Mouse (Mus musculus) ovary, adult 18-20 months (tissue): ENCODE data around the gene Aco2.

ENCODE experiments used
- DNase-seq: peaks from one replicate; pipeline ENCODE4 v3.0.0; 2022; ENCODE audit warnings: low spot score, mixed read lengths

The Aco2 gene

GRCm38 (mm10) chr15:81845724-81846123 lies 26.4 kb upstream of the Aco2 start:
- peak; percentile 37 for DNase-seq

DNA sequence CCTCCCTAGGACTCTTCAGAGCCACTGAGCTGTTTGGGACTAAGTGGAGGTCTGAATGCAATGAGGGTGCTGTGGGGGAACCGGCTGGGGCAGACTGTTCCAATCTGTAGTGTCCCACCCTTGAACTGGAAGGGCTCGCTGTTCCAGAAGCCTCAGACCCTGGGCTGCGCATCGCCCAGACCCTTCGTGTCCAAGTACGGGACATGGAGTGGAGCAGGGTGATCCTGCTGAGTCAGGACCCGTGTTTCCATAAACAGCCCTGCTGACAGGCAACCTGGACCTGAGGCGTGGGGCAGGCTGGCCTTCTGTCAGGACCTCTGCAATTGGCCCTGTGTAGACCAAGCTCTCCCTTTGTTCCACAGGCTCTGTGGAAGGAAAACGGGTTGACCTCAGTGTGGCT lies 25.4 kb upstream of the Aco2 start:
- DNase-seq = no peak

DNA sequence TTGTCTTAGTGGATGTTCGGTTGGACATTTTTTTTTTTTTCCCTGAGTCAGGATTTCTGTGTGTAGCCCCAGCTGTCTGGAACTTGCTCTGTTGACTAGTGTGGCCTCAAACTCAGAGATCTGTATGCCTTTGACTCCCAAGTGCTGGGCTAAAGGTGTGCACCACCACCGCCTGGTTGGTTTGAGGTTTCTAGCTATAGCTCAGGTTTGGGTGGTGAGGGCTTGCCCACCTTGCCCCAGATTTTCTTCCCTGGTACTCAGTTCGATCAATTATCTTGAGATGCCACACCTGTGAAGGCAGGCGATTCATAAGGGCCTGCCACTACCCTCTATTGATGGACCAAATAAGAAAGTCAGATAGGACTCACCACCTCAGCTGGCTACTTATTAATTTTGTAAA lies 24.9 kb upstream of the Aco2 start:
- DNase-seq = no peak

- no peak for DNase-seq
Observed at GRCm38 (mm10) chr15:81847861-81848260, 24.2 kb upstream of the Aco2 start.

DNA sequence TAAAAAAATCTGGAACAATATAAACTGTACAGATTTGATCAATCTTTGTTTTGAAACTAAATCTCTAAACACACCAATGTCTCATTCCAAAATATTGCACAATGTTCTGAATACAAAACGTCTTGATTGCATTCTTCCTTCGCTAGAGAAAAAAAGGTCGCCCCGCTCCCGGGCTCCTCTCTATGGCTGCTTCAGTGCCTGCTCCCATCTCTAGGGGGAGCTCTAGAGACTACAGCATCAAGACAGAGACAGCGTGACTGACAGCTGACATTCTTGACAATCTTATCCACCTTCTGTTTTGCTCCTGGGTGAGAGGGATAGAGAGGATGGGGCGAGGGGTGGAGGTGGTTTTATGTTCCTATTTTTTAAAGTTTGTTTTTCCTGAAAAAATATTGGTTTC lies 23.8 kb upstream of the Aco2 start:
- DNase-seq = no peak

- no peak for DNase-seq
Observed at GRCm38 (mm10) chr15:81849104-81849503, 23.0 kb upstream of the Aco2 start.

DNA sequence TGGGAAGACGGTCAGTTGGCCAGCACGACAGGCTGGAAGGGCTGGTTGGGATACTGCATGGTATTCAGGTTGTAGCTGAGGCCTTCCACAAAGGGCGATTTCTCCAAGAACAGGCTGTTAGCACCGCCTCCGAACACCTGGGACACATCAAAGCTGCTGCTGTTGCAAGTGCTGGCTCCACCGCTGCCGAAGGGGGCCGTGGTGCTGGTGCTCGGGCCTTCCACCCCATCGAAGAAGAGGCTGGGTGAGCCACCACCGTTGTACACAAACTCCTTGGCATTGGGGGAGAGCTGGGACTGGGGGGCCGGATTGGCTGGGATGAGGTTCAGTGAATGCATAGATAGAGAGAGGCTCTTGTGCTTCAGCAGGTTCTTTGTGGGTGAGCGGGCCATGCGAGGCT lies 21.4 kb upstream of the Aco2 start:
- DNase-seq = no peak

GRCm38 (mm10) chr15:81851375-81851774 lies 20.7 kb upstream of the Aco2 start:
- DNase-seq = no peak

DNA sequence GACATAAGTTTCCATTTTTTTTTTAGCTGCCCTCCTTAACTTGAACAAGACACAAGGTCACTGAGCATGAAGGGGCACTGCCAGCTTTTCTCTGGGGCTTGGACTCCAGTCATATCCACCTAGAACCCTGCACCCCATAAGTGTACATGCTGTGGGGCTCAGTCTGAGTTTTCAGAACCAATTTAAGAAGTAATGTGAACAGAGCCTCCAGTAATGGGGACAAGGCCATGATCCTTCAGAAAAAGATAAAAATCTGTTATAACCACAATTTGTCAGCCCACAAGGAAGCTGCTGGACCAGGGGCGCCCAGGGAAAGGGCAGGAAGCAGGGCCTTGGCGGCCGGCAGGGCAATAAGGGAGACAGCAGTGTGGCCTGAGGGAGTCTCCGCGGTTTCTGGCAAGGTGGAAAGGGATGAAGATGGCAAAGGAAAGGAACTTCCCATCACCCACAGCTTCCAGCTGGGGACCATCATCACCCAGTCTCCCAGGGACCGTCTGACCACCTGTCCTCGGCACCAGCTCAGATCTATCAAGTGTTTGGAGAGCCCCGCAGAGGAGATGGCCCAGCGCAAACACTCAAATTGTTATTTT lies 19.6 kb upstream of the Aco2 start:
- DNase-seq = no peak

GRCm38 (mm10) chr15:81853081-81853480 lies 19.0 kb upstream of the Aco2 start:
- no peak for DNase-seq

- peak; percentile 85 for DNase-seq
Observed at GRCm38 (mm10) chr15:81856030-81856790, 15.9 kb upstream of the Aco2 start.

DNA sequence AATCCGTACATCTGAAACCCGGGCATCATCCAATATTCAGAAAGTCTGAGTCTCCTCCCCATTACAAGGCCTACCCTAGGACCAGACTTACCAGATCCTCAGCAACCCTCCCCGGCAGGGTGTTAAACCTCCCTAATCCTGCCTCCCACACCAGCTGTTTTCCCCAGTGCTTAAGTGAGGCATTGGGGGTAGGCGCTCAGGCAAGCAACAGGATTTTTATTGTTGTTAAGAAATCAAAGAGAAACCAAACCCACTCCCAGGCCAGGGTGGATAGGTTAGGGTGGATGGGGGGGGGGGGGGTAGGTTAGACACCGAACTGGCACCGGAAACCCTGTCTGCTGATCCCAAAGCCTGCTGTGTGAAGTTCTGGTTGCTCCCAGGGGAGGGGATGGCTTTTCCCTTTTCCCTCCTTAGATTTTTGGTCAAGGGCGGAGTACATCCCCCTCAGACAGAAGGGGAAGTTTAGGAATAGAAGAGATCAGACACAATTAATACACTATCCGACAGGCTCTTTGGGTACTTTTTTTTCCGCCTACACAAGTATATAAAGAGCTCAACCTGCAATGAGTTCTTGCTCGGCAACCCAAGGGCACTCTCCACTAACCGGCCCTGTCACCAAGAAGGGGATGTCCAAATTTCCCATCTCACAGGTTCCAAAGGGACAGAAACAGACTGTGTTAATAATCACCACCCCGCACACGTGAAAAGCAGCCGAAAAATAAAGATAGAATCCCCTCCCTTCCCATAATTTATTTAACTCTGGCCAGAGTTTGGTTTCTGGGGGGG lies 15.0 kb upstream of the Aco2 start:
- DNase-seq = no peak

DNA sequence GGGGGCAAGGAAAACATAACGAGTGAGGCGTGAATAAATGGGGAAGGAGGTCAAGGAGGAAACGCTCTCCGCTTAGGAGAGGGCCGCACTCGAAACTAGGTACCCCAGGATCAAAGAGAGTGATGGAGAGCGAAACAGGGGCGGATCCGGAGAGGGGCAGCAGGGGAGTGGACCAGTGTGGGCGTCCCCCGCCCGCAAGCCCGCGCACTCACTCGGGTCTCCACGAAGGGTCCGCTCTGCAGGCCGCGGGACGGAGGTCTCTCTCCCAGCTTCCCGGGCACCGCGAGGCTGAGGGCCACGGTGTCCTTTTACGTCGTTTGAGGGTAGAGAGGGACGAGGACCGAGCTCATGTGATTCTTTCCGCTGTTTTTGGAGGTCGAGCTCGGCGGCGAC lies 14.4 kb upstream of the Aco2 start:
- no peak for DNase-seq

GRCm38 (mm10) chr15:81858138-81858516 lies 14.0 kb upstream of the Aco2 start:
- peak; percentile 85 for DNase-seq

GRCm38 (mm10) chr15:81858517-81859329 lies 13.4 kb upstream of the Aco2 start, which contains the start of gene Tob2:
TSS of gene Tob2 (minus strand) at chr15:81858796.
- peak; percentile 38 for DNase-seq

DNA sequence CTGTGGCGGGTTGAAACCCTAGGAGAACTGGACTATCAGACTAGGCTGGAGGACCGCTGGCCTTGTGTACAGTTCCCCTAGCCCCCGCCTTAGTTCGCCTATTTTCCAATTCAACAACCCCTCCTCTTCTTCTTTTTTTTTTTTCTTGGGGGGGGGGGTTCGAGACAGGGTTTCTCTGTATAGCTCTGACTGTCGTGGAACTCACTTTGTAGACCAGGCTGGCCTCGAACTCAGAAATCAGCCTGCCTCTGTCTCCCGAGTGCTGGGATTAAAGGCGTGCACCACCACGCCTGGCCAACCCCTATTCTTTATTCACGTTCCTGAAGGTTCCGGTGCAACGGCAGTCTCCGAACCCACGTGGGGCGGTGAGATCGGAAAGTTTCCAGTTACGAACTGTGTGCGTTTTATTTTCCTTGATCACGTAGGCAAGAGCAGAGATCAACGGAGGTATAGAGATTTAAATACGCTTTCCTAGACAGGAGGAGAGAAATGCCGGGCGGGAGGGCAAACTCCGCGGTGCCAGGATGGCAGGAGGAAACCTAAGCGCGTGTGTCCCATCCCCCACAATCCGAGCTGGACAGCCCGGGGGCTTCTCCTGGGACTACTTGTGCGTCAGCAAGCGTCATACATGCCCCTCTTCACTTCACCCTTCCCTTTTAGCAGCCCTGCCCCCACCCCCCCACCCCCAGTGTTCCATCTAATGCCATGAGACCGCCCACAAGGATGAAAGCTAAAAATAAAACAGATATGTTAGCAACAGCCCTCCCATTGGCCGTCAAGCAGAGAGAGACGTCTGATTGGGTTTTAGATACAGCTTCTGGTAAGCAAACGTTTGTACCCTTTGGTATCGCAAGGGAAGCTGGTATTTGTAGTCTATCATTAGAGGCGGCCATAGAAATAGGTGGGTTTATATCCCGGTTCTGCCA lies 12.5 kb upstream of the Aco2 start:
- peak; percentile 86 for DNase-seq

DNA sequence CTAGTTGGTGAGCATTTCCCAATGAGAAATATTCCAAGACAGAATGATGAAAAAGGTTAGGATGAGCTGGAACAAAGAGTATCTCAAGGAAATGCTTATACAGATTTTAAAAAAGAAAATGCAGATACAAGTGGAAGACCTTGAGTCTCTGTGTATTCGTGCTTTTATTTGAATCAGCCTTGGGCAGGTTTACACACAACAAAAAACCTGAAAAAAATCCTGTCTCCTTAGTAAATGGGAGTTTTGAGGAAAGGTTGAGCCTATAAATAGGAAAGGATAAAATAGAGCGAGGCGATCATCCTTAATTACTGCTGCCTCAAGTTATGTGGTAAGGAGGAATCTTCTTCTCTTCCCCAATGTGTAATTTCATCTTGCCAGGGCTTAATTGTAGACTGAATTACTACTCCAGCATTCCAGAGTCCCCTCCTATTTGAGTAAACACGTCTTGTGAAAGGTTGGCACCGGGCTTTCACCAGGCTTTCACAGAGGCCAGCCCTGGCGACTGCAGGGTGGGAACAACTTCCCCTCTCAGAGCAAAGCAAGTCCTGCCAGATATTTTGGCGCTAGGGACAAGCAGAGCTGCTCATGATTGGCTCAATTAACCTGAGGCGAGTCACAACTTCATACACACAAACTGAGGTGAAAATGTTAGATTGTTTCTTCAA lies 11.5 kb upstream of the Aco2 start:
- no peak for DNase-seq

DNA sequence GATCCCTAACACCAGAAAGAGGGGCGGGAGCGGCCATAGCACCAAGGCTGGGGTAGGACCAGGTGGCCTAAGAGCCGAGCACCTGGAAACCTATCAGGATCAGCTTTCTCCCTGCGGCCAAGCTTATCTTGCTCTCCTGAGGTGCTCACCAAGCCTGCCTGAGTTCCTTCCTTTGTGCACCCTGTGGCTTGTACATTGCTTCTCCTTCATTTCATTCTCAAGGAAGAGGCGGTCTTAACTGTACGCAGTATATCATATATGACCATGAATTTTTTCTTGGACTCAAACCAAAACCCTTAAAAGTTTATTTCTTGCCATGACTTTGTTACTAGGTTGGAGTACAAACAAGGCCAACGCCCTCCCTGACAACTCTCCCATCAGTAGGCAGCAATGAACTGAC lies 7.9 kb upstream of the Aco2 start:
- no peak for DNase-seq

GRCm38 (mm10) chr15:81869985-81870384 lies 2.1 kb upstream of the Aco2 start:
- DNase-seq = no peak

DNA sequence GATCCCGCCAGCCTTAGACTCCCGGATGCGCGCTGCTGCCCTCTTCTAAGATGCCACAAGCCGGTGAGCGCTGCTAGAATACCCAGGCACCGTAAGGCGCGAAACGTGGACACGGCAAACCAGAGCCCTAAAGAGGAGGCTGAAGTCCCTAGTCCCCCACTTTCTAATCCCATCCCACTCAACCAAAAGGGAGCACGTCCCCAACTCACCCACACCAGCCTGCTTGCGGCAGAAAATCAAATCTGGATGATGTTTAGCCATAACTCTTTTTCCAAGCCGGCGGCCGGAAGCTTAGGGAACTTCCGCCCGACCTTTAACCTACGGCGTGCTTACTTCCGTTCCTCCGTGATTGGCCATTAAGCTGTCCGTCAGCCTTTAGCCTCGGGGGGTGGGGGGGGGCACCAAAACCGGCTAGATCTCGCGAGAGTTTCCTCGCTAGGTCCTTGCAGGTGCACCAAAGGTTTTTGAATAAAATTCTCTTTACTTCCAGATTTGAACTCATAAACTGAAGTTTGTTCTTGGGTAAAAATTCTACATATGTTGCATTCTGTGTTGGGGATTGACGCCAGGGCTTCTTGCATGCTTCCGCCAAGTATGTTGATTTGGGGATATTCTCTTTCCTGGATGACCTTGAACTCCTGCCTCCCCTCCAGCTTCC lies 376 bp upstream of the Aco2 start, which contains the start of gene Phf5a:
TSS of gene Phf5a (minus strand) at position 308 of the 658 bp plus-strand sequence.
- peak; percentile 74 for DNase-seq
